Mouse (Mus musculus): ENCODE results near the gene Dnaja3.
"Not testable (repeated sequence)": the region's sequence is repeated elsewhere in the genome, so short reads cannot be mapped to it uniquely, and the experiment has no call there.

The Dnaja3 gene

GRCm38 (mm10) chr16:4725780-4726527 lies 86.2 kb downstream of the Dnaja3 start, which contains the start of gene Hmox2:
Gene Hmox2, plus strand, starts transcription at chr16:4726361.
- peak; percentile 93 for DNase-seq

- DNase-seq = peak; percentile 24
These were observed 86.8 kb downstream of the Dnaja3 start for GRCm38 (mm10) chr16:4726528-4727128.

DNA sequence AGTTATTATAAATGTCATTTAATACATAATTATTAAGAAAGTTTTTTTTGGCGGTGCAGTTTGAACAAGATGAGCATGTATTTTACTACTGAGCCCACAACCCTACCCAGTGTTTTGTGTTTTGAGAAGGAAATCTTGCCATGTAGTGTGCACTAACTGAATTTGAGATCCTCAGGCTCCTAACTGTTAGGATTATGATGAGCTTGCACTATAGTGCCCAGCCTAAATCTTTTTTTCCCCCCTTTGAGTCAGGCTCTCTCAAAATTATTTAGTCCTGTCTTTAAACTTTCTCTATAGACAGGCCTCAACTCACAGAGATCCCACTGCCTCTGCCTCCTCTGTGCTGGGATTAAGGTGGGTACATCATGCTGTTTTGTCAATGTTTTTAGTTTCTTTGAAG lies 87.7 kb downstream of the Dnaja3 start:
- no peak for DNase-seq

DNA sequence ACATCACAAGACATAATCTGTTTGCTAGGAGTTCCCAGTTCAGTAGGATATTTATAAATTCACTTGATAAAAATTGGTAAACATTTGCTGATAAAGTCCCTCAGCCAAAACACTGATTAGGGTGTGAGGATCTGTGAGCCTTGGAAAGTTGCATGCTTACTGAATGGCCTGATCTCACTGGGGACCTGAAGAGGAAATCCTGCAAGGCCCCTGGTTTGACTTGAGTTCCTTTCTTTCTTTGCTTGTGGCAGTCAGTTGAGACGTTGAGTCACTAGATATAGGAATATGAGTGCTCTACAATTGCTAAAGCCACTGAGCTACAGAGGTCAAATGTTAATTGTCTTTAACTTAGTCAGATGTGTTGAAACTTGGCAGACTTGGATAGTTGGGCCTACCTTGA lies 88.2 kb downstream of the Dnaja3 start:
- no peak for DNase-seq

DNA sequence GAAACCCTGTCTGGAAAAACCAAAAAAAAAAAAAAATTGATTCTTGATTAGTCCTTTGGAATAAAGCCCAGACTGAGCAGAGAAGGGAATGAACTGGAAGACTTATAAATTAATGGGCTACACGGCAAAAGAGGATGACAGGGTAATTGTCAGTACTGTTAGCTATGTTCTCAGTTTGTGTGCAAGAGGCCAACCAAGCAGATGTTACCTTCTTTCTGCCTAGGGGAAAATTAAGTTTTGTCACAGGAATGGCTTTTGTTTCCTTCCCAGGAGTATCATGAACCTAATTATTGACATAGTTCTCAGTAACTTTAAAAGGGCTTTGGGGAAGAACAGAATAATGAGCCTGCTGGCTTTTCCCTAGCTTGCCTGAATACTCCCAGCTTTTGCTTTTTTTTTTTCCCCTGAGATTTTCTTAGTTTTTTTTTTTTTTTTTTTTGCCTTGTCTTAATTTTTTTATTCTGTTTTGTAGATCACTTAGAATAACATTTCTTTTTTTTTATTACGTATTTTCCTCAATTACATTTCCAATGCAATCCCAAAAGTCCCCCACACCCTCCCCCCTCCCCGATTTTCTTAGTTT lies 91.1 kb downstream of the Dnaja3 start:
- DNase-seq = no peak

DNA sequence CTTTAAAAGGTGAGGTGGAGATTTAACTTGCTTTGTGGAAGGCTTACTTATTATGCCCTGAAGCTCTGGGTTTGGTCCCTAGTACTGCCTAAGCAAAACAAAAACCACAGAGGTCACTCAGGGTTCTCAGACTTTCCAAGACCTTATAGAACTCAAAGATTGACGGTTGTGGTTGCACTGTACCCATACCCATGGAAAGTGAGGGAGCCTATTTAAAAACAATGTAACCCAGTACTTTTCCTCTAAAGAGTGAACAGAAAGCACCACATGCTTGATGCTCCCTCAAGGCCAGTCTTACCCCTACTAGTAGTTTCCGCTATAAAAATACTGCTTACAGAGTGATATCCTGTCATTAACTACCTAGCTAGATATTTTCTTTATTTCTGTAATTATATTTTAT lies 96.5 kb downstream of the Dnaja3 start:
- no peak for DNase-seq

GRCm38 (mm10) chr16:4739994-4740393 lies 100.2 kb downstream of the Dnaja3 start:
- no peak for DNase-seq

DNA sequence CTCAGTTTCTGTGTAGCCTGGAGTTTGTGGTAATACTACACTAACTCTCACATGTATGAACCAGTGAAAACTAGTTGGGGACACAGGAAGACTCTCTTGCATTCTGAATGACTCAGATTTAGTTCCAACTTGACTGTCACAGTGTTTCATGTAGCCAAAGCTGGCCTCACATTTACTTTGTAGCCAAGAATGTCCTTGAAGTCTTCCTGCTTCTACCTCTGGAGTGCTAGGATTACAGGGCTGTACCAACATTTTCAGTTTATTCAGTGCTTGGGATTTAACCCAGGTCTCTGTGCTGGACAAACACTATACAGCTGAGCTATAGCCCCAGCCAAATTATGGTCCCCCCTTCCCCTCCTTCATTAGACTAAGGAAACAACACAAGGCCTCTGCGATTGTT lies 102.4 kb downstream of the Dnaja3 start:
- no peak for DNase-seq

DNA sequence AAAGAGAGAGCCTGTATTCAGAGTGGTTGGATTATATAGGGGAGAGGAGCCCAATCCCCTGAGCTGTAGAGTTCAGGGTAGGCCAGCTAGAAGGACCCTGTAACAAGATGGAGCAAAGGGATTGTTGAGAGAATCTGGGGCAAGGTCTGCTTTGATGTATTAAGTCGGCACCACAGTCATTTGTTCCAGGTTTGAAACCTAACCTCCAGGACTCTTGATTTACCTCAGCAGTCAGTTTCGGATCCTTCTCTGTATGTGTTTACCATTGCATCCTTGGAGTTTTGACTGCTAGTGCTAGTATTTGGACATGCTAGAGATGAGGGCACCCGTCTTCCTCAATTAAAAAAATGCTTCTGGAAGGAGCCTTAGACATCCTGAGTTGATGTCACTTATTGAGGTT lies 112.4 kb downstream of the Dnaja3 start:
- DNase-seq = no peak

- no peak for DNase-seq
These were observed 114.3 kb downstream of the Dnaja3 start for GRCm38 (mm10) chr16:4754045-4754444.

DNA sequence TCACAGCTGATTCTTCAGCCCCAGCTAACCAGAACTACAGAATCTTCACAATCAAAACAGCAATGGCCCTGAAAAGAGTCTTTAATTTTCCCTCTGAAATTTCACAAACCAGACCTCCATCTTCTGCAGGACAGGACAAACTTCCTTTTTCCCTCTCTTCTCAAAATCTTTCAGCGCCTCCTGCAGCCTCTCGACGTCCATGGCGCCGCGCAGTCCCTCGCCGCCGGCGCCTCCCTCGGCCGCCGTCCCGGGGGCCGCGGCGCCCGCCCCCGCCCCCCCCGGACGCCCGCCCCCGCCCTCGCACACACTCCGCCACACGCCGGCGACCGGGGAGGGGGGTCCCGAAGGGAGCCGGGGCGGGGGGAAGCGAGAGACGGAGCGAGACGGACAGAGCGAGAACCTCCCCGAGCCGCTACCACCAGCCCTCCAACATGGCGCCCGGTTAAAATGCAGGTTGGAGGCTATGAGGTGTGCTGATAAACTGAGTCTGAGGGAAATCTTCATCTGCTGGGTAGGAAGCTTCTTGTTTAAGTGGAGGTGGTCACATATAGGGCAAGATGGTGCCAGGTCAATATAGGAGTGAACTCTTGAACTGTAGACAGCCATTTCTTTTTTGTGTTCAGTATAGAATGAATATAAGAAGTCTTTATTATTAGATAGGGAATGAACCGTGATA lies 117.0 kb downstream of the Dnaja3 start:
- not testable (repeated sequence) for DNase-seq
